Mouse (Mus musculus) CD8-positive naive resting alpha-beta T cell, adult 57 days (primary cell): Measurements from ENCODE around the gene Dcun1d2. TPM values are rescaled to one million over a fixed set of nuclear protein-coding genes. Genes with fewer than 3 reads are reported as not detected.

Experiments used
- total RNA-seq: library from RNA; stranded (reverse); gene quantifications from one replicate; pipeline ENCODE4 v1.2.4, GENCODE M21; 2023

Dcun1d2 gene
- total RNA-seq = 18.4 TPM

GRCm38 (mm10) chr8:13287692-13288623 lies at the start of gene Dcun1d2, which contains the start of gene Tmco3:
TSS of gene Dcun1d2 (minus strand) at chr8:13288131.
TSS of gene Tmco3 (plus strand) at chr8:13288190.

GRCm38 (mm10) chr8:13254019-13254418 lies 33.9 kb downstream of the Dcun1d2 start, which contains the start of gene Adprhl1:
TSS of gene Adprhl1 (minus strand) at chr8:13254162.

Other genes starting within 250 kb of the Dcun1d2 start
- gene Proz, start 227.2 kb downstream of the Dcun1d2 start, total RNA-seq = not detected
- gene Pcid2, start 182.7 kb downstream of the Dcun1d2 start, total RNA-seq = 39.2 TPM
- gene Cul4a, start 182.5 kb downstream of the Dcun1d2 start, total RNA-seq = 34.4 TPM
- gene Lamp1, start 129.0 kb downstream of the Dcun1d2 start, total RNA-seq = 87.8 TPM
- gene Grtp1, start 87.5 kb downstream of the Dcun1d2 start, total RNA-seq = not detected
- not detected for gene Adprhl1, start 34.0 kb downstream of the Dcun1d2 start, total RNA-seq
- gene Tmco3, start 59 bp upstream of the Dcun1d2 start, total RNA-seq = 17.5 TPM
- gene Tfdp1, start 50.6 kb upstream of the Dcun1d2 start, total RNA-seq = 28.4 TPM
- not detected for gene Atp4b, start 108.7 kb upstream of the Dcun1d2 start, total RNA-seq
- 0.15 TPM for gene Grk1, start 117.0 kb upstream of the Dcun1d2 start, total RNA-seq
- not detected for gene Tmem255b, start 147.1 kb upstream of the Dcun1d2 start, total RNA-seq
- gene Gas6, start 206.4 kb upstream of the Dcun1d2 start, total RNA-seq = 0.18 TPM